In genomic region chr10:119634544-119634943, GRCm38 (mm10) we compare ENCODE assay signal across 18 mouse cellular contexts.
A peak's percentile ranks its signal among the peaks of the same experiment; 100 is the strongest.
DNase-seq lines count a peak whose midpoint lies in the region.
"Had no signal": no experiment of that assay in that cellular context is flagged by ENCODE, and none has a peak within 500 bp of the region (broad histone marks: within the 10 kb centered on the region; RNA-seq: fewer than 3 reads in every experiment).

No protein-coding gene starts in this region.

- H3K9me3 ChIP-seq in heart, embryonic 10.5 days, result no peaks in the 10 kb centered on the region
- H3K9me3 ChIP-seq: embryonic facial prominence, embryonic 13.5 days; hindbrain, embryonic 12.5 days; limb, embryonic 13.5 days; midbrain, embryonic 12.5 days; neural tube, embryonic 15.5 days had no signal

- peak overlapping the region; percentile 69 for H3K27ac ChIP-seq in heart, embryonic 10.5 days
- H3K27ac ChIP-seq: embryonic facial prominence, embryonic 13.5 days; hindbrain, embryonic 12.5 days; kidney, postnatal 0 days; limb, embryonic 13.5 days; midbrain, embryonic 12.5 days; neural tube, embryonic 15.5 days had no signal

- H3K36me3 ChIP-seq in heart, embryonic 10.5 days, result no peaks in the 10 kb centered on the region
- H3K36me3 ChIP-seq: embryonic facial prominence, embryonic 13.5 days; hindbrain, embryonic 12.5 days; limb, embryonic 13.5 days; midbrain, embryonic 12.5 days; neural tube, embryonic 15.5 days had no signal

- peak overlapping the region; percentile 55 for H3K4me3 ChIP-seq in heart, embryonic 10.5 days
- H3K4me3 ChIP-seq: embryonic facial prominence, embryonic 13.5 days; hindbrain, embryonic 12.5 days; limb, embryonic 13.5 days; midbrain, embryonic 12.5 days; neural tube, embryonic 15.5 days had no signal

- no peaks in the 10 kb centered on the region for H3K27me3 ChIP-seq in heart, embryonic 10.5 days (ENCODE audit: insufficient read depth, poor library complexity, severe bottlenecking)
- H3K27me3 ChIP-seq: embryonic facial prominence, embryonic 13.5 days; hindbrain, embryonic 12.5 days; midbrain, embryonic 12.5 days; neural tube, embryonic 15.5 days; Patski had no signal

- 28% methylated on average over 6 of the region's 6 CpGs for WGBS in heart, embryonic 10.5 days

- peak; percentile 90 for DNase-seq in heart, embryonic 10.5 days (ENCODE audit: low spot score)
- DNase-seq in heart, adult 8-10 months (ENCODE audit: low spot score), result no peak
- peak; percentile 30 for DNase-seq in testis, postnatal 14 days (ENCODE audit: low spot score)
- no peak for DNase-seq in testis, postnatal 10 days (ENCODE audit: low spot score)
- peak; percentile 29 for DNase-seq in lung, postnatal 36 days
- no peak for DNase-seq in right cerebral cortex, adult 18-20 months
- DNase-seq in layer of hippocampus, postnatal 25 days (ENCODE audit: extremely low spot score in 1 of 2, low spot score in 1 of 2), result no peak
- no peak for DNase-seq in cerebellum, postnatal 4 days (ENCODE audit: low spot score in 2 of 2)
- DNase-seq: cerebellum, postnatal 36 days; gastrocnemius, postnatal 25 days; liver, postnatal 0 days had no signal

- peaks cover 33% of the 10 kb centered on the region for H3K4me1 ChIP-seq in heart, embryonic 10.5 days
- H3K4me1 ChIP-seq: embryonic facial prominence, embryonic 13.5 days; hindbrain, embryonic 12.5 days; midbrain, embryonic 12.5 days had no signal

Comparison
In these comparisons a context has a peak if more than half of its experiments do, and no peak if none do; other contexts are left out.
1. DNase-seq: peak in heart, embryonic 10.5 days (single experiment), testis, postnatal 14 days (single experiment) and lung, postnatal 36 days (single experiment); none in heart, adult 8-10 months (single experiment), testis, postnatal 10 days (single experiment), right cerebral cortex, adult 18-20 months (single experiment), layer of hippocampus, postnatal 25 days (0 of 2) and cerebellum, postnatal 4 days (0 of 2).